Mouse (Mus musculus): ENCODE results near the gene Hbb-bs. TPM values are rescaled to one million over a fixed set of nuclear protein-coding genes. Genes with fewer than 3 reads are reported as not detected.
"Not testable (repeated sequence)": the region's sequence is repeated elsewhere in the genome, so short reads cannot be mapped to it uniquely, and the experiment has no call there.

Hbb-bs gene
- polyA plus RNA-seq, 1 experiment from 2014 or later, result 4,007 TPM

DNA sequence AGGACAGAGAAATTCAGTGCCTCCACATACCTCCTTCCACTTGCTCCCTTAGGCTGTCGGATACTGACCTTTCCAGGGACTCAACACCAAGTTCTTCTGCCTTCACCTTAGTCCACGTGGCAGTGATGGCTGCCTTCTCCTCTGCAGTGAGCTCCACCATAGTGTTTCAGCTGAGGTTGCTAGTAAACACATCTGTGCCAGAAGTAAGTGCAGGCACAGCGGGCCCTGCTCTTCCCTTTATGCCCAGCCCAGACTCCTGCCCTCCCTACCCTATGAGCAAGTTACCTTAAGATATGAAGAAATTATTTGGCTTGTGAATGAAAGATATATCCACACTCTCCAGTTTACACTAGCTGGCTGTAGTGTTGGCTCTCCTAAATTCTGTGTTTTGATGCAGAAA lies 12.4 kb upstream of the Hbb-bs start, which contains the start of gene Hbb-bh2:
Hbb-bh2 (minus strand) TSS at position 253 of the 400 bp plus-strand sequence.
- H3K9ac ChIP-seq, result no peak within 1 kb of the TSS
- ATAC-seq (replicated peaks), result no peak
- H3K36me3 ChIP-seq (replicated peaks), result no peaks in the 10 kb centered on the region
- no peaks in the 10 kb centered on the region for H3K4me1 ChIP-seq
- no peak within 1 kb of the TSS for H3K4me2 ChIP-seq
- H3K9me3 ChIP-seq, result no peaks in the 10 kb centered on the region
- H3K4me3 ChIP-seq, result no peak within 1 kb of the TSS
- no peak within 1 kb of the TSS for H3K27ac ChIP-seq
- 71% methylated on average over 3 of the region's 3 CpGs for WGBS
- H3K27me3 ChIP-seq (replicated peaks), result no peaks in the 10 kb centered on the region

DNA sequence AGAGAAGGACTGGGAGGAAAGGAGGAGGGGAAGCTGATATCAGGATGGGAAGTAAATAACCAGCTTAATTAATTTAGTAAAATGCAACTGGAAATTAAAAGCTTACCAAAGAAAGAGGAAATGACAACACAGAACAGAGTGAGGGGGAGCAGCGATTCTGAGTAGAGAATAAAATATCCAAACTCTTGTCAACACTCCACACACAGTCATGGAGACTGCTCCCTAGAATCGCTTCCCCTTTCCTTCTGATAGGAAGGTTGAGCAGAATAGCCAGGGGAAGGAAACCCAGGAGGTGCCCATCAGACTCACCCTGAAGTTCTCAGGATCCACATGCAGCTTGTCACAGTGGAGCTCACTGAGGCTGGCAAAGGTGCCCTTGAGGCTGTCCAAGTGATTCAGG lies 757 bp downstream of the Hbb-bs start:
- WGBS, result no CpG with 5 or more reads among the region's 2 CpGs
- H3K9me3 ChIP-seq; H3K4me3 ChIP-seq; H3K36me3 ChIP-seq (replicated peaks); H3K9ac ChIP-seq; ATAC-seq (replicated peaks); H3K4me2 ChIP-seq; H3K4me1 ChIP-seq; H3K27ac ChIP-seq; H3K27me3 ChIP-seq (replicated peaks): not testable (repeated sequence)

DNA sequence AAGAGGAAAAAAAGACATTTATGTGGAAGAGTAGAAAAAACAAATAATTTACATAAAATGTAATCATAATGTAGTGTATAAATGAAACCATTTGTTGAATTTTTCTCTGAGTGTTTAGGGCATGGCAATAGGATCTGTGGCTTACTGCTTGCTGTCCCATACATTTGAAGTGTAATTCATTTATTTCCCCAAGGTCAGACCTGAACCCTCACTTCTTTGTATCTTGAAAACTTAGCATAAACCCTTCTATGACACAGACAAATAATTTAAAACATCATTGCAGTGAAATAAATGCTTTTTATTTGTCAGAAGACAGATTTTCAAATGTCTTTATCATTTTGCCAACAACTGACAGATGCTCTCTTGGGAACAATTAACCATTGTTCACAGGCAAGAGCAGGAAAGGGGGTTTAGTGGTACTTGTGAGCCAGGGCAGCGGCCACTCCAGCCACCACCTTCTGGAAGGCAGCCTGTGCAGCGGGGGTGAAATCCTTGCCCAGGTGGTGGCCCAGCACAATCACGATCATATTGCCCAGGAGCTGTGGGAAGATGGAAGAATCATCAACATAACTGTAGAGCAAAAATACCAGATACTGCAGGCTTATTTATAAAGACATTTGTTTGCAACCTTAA lies 1.5 kb downstream of the Hbb-bs start:
- Histone ChIP-seq H3K4me1 (no peaks in the 10 kb centered on the region), H3K4me2 (no peak overlapping the region), H3K36me3 (replicated peaks) (no peaks in the 10 kb centered on the region), H3K9me3 (no peaks in the 10 kb centered on the region), H3K4me3 (no peak overlapping the region), H3K27me3 (replicated peaks) (no peaks in the 10 kb centered on the region), H3K9ac (no peak overlapping the region), H3K27ac (no peak overlapping the region)
- ATAC-seq (replicated peaks), result no peak
- 46% methylated on average over 3 of the region's 3 CpGs for WGBS

DNA sequence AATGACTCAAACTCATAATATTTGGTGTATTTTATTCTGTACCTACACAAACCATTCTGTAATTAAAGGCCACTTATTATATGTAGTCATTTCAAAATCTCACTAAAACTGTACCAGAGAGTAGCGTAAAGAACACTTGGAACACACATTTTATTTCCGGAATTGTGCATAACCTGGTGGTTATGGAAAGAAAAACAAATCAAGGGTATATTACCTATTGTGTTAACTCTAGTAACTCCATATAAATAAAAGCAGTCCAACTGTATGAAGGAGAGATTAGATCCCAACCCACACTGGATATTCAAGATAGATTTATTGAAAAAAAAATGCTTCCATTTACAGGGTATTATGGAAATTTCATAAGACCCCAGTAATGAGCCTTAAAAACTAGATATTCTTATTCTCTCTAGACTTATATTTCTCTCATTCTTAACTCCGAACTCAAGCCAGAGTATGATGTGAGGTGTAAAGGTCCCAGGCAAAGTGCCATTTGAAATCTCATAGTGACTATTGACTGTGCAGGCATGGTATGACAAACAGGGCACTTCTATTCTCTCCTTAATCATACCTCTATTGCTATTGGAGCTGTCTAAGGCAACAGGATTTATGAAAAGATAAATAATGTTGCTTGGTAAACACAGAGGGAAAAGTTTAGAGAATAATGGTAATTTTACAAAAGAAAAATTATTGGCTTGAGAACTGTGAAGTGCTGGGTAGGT lies 2.2 kb downstream of the Hbb-bs start:
- H3K9ac ChIP-seq, result no peak overlapping the region
- H3K36me3 ChIP-seq (replicated peaks), result no peaks in the 10 kb centered on the region
- H3K27me3 ChIP-seq (replicated peaks), result no peaks in the 10 kb centered on the region
- 90% methylated on average over 3 of the region's 3 CpGs for WGBS
- no peak overlapping the region for H3K4me2 ChIP-seq
- H3K9me3 ChIP-seq, result no peaks in the 10 kb centered on the region
- no peak overlapping the region for H3K27ac ChIP-seq
- no peak overlapping the region for H3K4me3 ChIP-seq
- no peak for ATAC-seq (replicated peaks)
- no peaks in the 10 kb centered on the region for H3K4me1 ChIP-seq

DNA sequence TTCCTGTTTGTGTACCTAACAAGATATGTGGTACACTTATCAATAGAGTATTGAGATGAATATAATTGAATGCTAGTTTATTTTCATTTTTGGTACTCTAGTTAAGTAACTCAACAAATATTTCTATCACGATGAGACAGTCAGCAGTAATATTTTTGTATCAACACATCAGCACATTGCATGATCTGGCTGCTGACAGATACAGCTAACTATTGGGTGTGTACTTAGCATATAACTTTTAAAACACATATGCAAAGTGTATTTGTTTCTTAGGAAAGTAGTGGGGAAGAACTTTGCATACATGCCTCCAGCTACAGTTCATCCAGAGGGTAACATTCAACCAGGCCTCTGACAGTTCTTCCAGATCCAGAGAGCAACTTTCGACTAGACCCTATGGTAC lies 3.3 kb downstream of the Hbb-bs start:
- 88% methylated on average over 2 of the region's 2 CpGs for WGBS
- Histone ChIP-seq H3K4me2 (no peak overlapping the region), H3K4me1 (no peaks in the 10 kb centered on the region), H3K27me3 (replicated peaks) (no peaks in the 10 kb centered on the region), H3K27ac (no peak overlapping the region), H3K9me3 (no peaks in the 10 kb centered on the region), H3K36me3 (replicated peaks) (no peaks in the 10 kb centered on the region), H3K9ac (no peak overlapping the region), H3K4me3 (no peak overlapping the region)
- ATAC-seq (replicated peaks), result no peak

DNA sequence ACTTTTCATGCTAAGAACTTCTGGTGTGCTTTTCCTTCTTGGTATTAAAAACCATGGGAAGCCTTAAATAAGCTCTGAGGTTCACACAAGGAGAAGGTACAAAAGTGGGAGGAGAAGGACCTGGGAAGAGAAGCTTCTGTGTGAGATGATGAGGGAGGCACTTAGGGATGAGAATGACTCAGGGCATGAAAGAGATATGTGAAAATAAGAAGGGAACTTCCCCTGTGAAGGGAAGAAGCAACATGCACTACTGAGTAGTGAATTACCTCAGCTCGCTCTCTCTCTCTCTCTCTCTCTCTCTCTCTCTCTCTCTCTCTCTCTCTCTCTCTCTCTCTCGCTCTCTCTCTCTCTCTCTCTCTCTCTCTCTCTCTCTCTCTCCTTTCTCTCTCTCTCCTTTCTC lies 12.8 kb downstream of the Hbb-bs start:
- not testable (repeated sequence) for H3K4me1 ChIP-seq; H3K27ac ChIP-seq; ATAC-seq (replicated peaks); H3K4me2 ChIP-seq; H3K36me3 ChIP-seq (replicated peaks); H3K4me3 ChIP-seq; H3K9ac ChIP-seq; H3K27me3 ChIP-seq (replicated peaks); H3K9me3 ChIP-seq
- whole genome bisulfite sequencing, result 86% methylated on average over 1 of the region's 2 CpGs

DNA sequence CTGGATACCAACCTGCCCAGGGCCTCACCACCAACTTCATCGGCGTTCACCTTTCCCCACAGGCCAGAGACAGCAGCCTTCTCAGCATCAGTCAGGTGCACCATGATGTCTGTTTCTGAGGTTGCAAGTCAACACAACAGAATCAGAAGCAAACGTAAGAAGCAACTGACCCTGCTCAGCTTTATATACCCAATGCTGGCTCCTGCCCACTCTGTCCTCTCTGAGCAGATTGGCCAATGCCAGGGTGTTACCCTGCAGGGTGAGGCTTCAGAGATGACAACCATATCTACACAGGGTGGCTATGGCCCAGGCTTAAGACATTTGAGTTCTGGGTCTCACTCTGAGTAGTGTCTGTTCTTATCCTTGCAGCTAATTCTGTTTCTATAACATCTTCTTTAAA lies 14.1 kb downstream of the Hbb-bs start, which contains the start of gene Hbb-bt:
Hbb-bt (minus strand) TSS at position 231 of the 400 bp plus-strand sequence.
- Histone ChIP-seq H3K36me3 (replicated peaks) (no peaks in the 10 kb centered on the region), H3K9me3 (no peaks in the 10 kb centered on the region), H3K27ac (no peak within 1 kb of the TSS), H3K4me3 (no peak within 1 kb of the TSS), H3K9ac (no peak within 1 kb of the TSS), H3K4me2 (no peak within 1 kb of the TSS), H3K27me3 (replicated peaks) (no peaks in the 10 kb centered on the region), H3K4me1 (no peaks in the 10 kb centered on the region)
- ATAC-seq (replicated peaks), result no peak
- 80% methylated on average over 3 of the region's 3 CpGs for WGBS

DNA sequence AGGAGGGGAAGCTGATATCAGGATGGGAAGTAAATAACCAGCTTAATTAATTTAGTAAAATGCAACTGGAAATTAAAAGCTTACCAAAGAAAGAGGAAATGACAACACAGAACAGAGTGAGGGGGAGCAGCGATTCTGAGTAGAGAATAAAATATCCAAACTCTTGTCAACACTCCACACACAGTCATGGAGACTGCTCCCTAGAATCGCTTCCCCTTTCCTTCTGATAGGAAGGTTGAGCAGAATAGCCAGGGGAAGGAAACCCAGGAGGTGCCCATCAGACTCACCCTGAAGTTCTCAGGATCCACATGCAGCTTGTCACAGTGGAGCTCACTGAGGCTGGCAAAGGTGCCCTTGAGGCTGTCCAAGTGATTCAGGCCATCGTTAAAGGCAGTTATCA lies 14.7 kb downstream of the Hbb-bs start:
- not testable (repeated sequence) for H3K4me3 ChIP-seq; H3K4me1 ChIP-seq; H3K27me3 ChIP-seq (replicated peaks); H3K9ac ChIP-seq; H3K9me3 ChIP-seq; H3K36me3 ChIP-seq (replicated peaks); H3K4me2 ChIP-seq; ATAC-seq (replicated peaks); H3K27ac ChIP-seq
- WGBS, result no CpG with 5 or more reads among the region's 3 CpGs

DNA sequence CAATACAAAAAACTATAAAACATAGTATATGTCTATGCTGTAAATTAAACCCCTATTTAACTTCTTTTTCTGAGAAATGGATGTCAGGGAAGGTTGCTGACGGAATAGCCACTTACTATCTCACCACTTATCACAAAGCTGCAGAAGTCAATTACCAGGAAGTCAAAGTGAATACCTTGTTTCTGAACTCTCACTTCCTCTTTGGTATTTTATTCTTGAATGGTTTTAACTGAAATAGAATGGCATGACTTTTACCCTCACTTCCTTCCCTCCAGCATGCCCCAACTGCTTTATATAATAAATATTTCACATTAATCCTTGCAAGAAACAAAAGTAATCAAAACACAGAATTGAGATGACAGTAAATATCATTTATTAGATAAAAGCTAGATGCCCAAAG lies 15.7 kb downstream of the Hbb-bs start:
- WGBS, result 76% methylated on average over 1 of the region's 1 CpGs

DNA sequence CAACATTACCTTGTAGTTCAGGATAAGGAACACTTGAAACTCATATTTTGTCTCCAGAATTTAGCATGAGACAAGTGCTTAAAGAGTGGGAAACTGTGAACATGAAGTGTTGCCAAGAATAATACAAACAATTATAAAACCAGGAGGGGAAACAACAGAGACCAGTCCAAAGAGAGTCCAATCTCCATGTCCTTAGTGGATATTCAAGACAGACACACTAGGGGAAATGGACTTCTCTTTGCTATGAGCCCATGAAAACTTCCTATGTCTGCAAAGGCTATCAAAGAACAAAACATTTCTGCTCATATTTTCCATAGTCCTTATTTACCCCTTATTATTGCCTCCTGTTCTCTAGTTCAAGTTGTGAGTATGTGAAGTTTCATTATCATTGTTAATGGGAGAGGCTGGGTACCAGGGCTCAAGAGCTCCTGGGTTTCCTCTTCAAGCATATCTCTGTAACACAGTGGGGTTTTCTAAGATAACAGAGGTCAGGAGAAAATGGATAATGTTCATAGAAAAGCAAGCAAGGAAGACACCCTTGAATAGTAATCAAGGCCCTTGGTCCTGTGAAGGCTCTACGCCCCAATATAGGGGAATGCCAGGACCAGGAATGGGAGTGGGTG lies 16.6 kb downstream of the Hbb-bs start:
- Histone ChIP-seq H3K9me3 (no peaks in the 10 kb centered on the region), H3K27ac (no peak overlapping the region), H3K9ac (no peak overlapping the region), H3K4me2 (no peak overlapping the region), H3K36me3 (replicated peaks) (no peaks in the 10 kb centered on the region), H3K4me3 (no peak overlapping the region), H3K27me3 (replicated peaks) (no peaks in the 10 kb centered on the region), H3K4me1 (no peaks in the 10 kb centered on the region)
- no peak for ATAC-seq (replicated peaks)
- WGBS, result 88% methylated on average over 1 of the region's 1 CpGs

More for the DNA sequence above, 15.7 kb downstream of the Hbb-bs start:
- no peaks in the 10 kb centered on the region for H3K4me1 ChIP-seq
- H3K4me2 ChIP-seq, result no peak overlapping the region
- H3K27me3 ChIP-seq (replicated peaks), result no peaks in the 10 kb centered on the region
- no peak overlapping the region for H3K27ac ChIP-seq
- H3K9ac ChIP-seq, result no peak overlapping the region
- no peaks in the 10 kb centered on the region for H3K9me3 ChIP-seq
- no peak overlapping the region for H3K4me3 ChIP-seq
- no peak for ATAC-seq (replicated peaks)
- no peaks in the 10 kb centered on the region for H3K36me3 ChIP-seq (replicated peaks)

DNA sequence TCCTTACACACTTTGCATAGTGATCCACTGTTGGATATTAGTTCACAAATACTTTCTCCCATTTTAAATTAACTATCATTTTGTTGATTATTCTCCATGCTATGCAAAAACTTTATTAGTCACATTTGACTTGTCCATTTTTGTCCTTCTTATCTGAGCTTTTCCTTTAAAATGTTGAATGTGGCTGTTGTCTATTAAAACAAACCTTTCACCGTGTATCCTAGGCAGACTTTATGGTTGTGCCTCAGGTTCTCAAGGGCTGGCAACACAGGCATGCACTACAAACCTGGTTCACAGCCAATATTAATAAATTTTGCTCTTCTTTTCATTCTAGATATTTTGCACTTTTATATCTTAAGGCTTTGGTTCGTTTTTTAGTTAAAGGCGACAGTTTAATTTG lies 17.1 kb downstream of the Hbb-bs start:
- no peak overlapping the region for H3K9ac ChIP-seq
- H3K36me3 ChIP-seq (replicated peaks), result no peaks in the 10 kb centered on the region
- WGBS, result 86% methylated on average over 3 of the region's 3 CpGs
- no peak for ATAC-seq (replicated peaks)
- no peak overlapping the region for H3K4me3 ChIP-seq
- H3K27me3 ChIP-seq (replicated peaks), result no peaks in the 10 kb centered on the region
- no peaks in the 10 kb centered on the region for H3K9me3 ChIP-seq
- H3K4me2 ChIP-seq, result no peak overlapping the region
- no peak overlapping the region for H3K27ac ChIP-seq
- H3K4me1 ChIP-seq, result no peaks in the 10 kb centered on the region

DNA sequence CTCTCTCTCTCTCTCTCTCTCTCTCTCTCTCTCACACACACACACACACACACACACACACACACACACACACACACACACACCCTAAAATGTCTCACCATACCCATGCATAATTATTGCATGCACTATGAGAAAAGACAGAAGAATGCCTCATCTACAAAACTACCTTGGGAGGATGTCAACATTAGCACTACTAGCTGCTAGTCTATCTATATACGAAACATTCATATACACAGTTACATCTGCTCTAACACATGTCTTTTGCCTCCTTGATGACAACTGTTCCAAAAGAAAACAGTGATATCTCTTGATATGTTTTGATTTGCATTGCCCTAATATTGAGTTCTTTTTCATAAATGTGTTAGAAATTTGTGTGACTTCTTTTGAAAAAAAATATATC lies 17.6 kb downstream of the Hbb-bs start:
- Histone ChIP-seq H3K4me2 (no peak overlapping the region), H3K9me3 (no peaks in the 10 kb centered on the region), H3K4me3 (no peak overlapping the region), H3K27ac (no peak overlapping the region), H3K36me3 (replicated peaks) (no peaks in the 10 kb centered on the region), H3K9ac (no peak overlapping the region), H3K27me3 (replicated peaks) (no peaks in the 10 kb centered on the region), H3K4me1 (no peaks in the 10 kb centered on the region)
- ATAC-seq (replicated peaks), result no peak
- 82% methylated on average over 1 of the region's 1 CpGs for whole genome bisulfite sequencing

DNA sequence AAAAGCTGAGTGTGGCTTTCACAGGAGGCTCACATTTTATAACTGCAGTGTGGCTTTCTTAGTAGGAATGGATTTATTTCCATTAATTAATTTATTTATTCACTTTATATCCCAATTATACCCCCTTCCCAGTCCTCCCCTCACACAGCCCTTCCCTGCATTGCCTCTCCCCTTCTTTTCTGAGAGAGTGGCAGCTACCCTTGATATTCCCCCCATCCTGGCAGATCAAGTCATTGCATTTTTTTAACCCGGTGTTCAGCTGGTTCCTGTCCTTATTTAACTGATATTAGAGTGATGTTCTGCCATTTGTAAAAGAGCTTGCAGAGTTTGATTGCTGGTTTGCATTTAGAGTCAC lies 18.1 kb downstream of the Hbb-bs start:
- Histone ChIP-seq H3K4me3 (no peak overlapping the region), H3K27ac (no peak overlapping the region), H3K27me3 (replicated peaks) (no peaks in the 10 kb centered on the region), H3K9me3 (no peaks in the 10 kb centered on the region), H3K36me3 (replicated peaks) (no peaks in the 10 kb centered on the region), H3K4me2 (no peak overlapping the region), H3K9ac (no peak overlapping the region), H3K4me1 (no peaks in the 10 kb centered on the region)
- no peak for ATAC-seq (replicated peaks)
- WGBS, result 65% methylated on average over 1 of the region's 1 CpGs
